Mouse (Mus musculus): ENCODE data around the gene Rad51b. TPM values are rescaled to one million over a fixed set of nuclear protein-coding genes. Genes with fewer than 3 reads are reported as not detected.

Gene Rad51b
- total RNA-seq, 2 experiments from 2014 or later: 0.63 to 1.7 TPM

Other genes with a start within 250 kb of the Rad51b start
- 1 to 10 TPM; 2.8 to 3.1 TPM for gene Pigh, start 207.6 kb upstream of the Rad51b start, total RNA-seq (2021)
- gene Arg2, start 166.5 kb upstream of the Rad51b start, total RNA-seq (2021): not detected
- 10 to 100 TPM; 50.3 to 60.1 TPM for gene Vti1b, start 124.6 kb upstream of the Rad51b start, total RNA-seq (2021)
- 1 to 10 TPM; 4.5 to 4.7 TPM for gene Rdh11, start 105.0 kb upstream of the Rad51b start, total RNA-seq (2021)
- gene Rdh12, start 88.4 kb upstream of the Rad51b start, total RNA-seq (2021): under 1 TPM; 0.35 to 0.41 TPM
- gene Zfyve26, start 978 bp upstream of the Rad51b start, total RNA-seq (2021): 10 to 100 TPM; 14.2 to 15.0 TPM